Mouse (Mus musculus): ENCODE data around the gene Oasl2.
"Not testable (repeated sequence)": the region's sequence is repeated elsewhere in the genome, so short reads cannot be mapped to it uniquely, and the experiment has no call there.

Oasl2 gene

DNA sequence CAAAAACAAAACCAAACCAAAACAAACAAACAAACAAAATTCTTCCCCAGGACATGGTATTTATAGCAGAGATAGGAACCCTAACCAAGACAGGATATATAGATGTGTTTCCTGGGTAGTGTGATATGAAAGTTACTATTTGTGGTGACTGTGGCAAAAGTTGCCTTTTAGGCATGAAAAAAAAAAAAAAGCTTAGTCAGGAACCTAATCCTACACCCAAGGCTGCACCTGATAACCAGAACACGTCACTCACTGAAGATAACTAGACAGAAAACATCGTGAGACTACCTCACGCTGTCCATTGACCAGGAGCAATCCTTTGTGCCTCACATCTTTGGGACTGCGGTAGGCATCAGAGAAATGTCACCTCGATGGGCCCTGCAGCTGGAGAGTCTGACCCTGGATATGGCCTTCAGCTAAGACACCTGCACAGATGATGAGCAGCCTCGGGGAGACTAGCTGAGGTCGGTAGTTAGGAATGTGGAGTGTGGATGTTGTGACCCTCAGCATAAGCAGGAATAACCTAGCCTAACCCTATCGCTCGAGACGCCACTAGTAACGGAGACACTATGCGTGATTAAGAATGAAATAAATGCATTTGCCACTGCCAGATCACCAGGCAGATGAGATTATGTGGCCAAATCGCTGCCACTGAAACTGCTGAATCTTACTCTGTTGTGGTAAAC, at the start of gene Oasl2:
Gene Oasl2 (plus strand): TSS at position 249 of the 686 bp plus-strand sequence.
- peak; percentile 13 for DNase-seq (ENCODE audit: low read depth)

DNA sequence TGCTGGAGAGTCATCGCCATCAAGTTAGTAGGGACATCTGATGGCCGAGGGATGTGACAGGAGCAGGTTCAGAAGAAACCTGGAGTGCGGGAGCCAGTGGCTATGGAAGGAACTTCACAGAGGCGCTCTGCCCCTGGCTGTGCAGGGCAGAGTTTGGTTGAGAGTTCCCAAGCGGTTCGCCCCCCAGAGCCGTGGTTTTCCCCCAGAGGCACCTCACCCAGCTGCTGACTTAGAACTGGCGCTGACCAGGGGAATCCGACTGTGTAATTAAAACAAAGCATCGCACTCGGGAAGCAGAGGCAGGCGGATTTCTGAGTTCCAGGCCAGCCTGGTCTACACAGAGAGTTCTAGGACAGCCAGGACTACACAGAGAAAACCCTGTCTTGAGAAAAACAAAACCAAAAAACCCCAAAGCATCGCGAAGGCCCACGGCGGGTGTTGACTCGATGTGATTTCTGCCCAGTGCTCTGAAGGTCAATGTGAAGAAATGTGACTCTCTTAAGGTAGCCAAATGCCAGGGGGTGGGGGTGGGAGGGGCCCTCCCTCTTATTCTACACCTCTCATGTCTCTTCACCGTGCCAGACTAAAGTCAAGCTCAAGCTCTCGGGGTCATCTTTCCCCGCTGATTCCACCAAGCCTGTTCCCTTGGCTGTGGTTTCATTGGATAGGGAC, 45.0 kb upstream of the Oasl2 start:
- DNase-seq (ENCODE audit: low read depth), result no peak

DNA sequence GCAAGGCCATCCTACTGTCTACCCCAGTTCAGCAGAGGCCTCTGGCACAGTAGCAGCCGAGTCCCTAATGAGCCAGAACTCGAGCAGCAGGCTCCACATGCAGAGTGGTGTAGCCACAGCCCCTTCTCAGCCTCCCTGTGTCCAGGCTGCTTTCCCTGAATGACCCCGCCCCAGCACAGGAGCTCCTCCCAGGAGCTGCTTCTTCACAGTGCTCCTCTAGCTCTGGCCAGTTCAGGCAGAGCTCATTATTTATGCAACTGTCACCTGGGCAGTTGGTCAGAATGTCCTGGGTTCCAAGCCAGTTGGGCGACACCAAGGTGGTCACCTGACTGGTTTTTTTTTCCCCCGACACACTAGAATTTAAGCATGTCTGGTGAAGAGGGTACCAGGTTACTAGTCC, 43.4 kb upstream of the Oasl2 start, which contains the start of gene 4930519G04Rik:
Gene 4930519G04Rik (plus strand): TSS at position 301 of the 400 bp plus-strand sequence.
- DNase-seq (ENCODE audit: low read depth), result not testable (repeated sequence)

DNA sequence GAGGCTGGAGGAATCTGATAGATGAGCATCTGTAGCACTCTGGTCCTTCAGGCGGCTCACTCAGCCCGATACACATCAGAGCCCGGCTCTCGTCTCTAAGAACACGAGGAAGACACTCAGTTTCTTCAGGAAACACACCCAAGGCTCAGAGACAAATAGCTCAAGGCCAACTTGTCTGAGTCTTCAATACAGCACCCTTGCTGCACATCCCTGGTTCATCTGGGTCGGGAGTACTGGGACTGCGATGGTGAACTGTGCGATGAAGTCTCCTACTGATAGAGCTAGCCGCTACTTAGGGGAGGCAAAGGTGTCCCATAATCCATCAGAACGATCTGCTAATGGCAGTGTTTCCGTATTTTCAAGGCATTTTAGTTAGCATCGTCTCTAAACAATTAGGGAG, 38.2 kb upstream of the Oasl2 start, which contains the start of gene Gm9936:
Gene Gm9936 (minus strand): TSS at position 101 of the 400 bp plus-strand sequence.
- no peak for DNase-seq (ENCODE audit: low read depth)

DNA sequence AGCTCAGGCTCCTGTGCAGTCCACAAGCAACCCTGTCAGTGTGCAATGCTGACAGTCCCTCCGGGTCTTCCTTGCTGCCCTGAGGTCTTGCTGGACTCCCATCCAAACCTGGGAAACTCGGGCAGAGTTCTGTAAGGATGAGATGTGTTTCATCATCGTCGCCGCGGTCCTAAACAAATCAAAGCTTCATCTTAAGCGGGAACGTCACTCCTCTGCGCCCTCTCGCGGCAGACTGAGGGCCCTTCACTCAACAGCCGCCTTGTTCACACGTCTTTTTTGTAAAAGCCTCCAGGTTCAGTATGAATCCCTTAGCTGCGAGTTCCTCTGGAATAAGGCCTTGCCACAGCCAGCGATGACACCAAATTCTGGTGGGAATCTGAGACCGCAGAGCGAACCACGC, 37.5 kb upstream of the Oasl2 start:
- DNase-seq (ENCODE audit: low read depth), result peak; percentile 51

DNA sequence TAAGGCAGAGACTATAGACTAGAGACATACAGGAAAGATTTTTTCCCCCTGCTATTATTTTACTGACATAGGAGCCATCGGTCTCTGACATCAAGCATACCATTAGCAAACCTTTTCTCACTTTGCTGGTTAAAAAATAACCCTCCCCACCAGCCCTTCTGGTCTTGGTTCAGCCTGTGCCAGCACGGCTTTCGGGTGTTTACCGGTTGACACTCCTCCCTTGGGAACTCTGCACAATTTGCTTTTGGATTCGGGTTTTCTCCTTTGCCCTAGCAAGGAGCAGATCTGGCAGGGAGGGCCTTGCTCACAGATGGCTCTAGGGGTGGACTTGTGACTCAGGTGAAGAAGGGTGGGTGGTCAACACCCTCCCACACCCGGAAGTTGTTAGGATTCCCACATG, 35.0 kb upstream of the Oasl2 start:
- no peak for DNase-seq (ENCODE audit: low read depth)

DNA sequence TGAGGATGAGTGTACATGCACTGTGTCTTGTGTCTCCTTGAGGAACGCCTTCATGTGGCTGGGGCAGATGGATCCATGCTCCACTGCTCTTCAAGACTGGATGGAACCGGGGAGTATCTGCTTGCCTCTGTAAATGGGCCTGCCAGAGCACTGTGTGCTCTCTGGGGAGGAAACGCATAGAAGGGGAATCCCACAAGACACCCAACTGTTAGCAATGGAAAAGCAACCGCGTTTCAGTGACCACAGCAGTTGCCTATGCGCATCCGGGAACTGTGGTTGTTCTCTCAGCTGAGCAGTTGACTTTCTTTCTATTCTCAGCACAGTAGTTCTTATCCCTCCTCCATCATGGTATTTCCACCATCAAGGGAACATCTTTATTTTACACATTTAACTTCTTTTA, 31.9 kb upstream of the Oasl2 start:
- DNase-seq (ENCODE audit: low read depth), result no peak

DNA sequence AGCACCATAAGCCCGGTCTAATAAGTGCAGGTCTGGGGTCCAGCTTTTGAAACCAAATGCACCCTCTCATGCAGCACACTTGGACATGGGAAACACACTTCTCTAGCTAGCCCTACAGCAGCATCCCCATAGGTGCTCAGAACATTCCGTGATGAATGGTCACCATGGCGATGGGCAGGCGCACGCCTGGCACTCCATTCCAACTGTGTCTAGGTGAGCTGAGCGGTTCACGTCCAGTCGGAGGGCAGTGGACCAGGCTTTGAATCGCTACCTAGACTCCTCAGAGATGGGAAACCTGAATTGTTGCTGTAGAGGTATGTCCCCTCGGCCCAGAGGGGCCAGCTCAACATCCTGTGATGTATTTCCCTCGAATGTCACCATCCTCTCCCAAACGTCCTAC, 31.5 kb upstream of the Oasl2 start:
- DNase-seq (ENCODE audit: low read depth), result no peak

DNA sequence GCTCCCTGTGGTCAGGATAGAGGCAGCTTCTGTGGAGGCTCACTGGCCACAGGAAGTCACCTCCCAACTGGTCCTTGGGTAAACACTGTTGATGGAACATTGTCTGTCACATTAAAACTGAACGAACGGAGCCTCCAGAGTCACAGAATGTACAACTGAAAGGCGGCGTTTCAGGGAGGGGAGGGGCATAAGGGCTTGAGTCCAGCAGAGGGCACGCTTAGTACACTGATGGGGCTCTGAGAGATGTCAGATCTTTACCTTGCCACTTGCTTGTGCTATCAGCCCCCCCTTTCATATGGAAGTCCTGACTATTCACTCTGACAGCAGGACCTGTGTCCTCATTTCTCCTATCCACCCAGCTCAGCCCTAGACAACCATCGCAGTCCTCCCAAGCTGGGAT, 20.9 kb upstream of the Oasl2 start:
- no peak for DNase-seq (ENCODE audit: low read depth)

DNA sequence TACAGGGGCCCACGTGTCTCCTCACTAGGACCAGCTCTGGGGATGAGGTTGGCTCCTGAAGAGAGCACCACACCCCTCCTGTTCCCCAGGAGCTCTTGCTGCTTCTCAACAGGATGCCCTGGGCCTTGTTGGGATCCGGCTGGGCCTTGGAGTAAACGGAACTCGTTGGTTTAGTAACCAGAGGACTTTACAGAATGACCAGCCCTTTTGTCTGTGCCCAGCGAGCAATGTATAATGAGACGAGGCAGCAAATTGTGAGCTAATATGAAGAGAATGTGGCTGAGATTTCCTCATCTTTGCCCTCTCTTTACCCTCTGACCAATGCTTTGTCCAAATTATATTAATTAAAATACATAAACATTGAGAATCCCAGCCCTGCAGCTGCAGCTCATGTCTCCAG, 20.4 kb upstream of the Oasl2 start:
- no peak for DNase-seq (ENCODE audit: low read depth)

DNA sequence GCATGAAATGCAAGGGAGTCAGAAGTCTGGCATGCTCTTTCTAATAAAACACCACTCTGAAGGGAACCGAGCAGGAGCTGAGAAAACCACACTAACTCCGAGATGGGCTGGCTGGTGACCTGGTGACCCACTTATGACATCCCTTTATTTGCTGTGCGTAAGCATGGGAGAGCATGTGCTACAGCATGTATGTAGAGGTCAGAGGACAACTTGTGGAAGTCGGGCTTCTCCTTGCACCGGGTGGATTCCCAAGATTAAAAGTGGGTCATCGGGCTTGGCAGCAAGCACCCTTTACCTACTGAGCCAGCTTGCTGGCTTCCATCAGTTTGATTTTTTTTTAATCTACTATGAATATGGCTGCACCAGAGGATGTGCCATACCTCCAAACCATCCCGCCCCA, 19.2 kb upstream of the Oasl2 start:
- DNase-seq (ENCODE audit: low read depth), result no peak

DNA sequence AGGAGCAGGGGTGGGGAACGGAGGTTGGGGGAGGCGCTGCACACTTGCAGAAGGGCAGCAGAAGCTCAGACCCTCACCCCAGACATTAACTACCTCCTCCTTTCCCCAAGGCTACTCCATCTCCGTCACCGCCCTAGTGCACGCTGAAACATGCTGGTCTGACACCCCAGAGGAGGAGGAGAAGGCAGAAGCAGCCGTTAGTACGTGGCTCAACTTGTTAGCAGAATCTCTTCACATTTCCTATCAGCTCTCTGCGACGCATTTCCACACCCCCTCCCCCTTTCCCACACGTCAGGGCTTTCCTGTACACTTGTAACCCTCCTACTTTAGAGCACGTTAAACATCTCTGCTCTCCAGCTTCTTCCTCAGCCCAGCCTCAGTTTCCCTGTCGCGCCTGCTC, 17.3 kb upstream of the Oasl2 start:
- no peak for DNase-seq (ENCODE audit: low read depth)

DNA sequence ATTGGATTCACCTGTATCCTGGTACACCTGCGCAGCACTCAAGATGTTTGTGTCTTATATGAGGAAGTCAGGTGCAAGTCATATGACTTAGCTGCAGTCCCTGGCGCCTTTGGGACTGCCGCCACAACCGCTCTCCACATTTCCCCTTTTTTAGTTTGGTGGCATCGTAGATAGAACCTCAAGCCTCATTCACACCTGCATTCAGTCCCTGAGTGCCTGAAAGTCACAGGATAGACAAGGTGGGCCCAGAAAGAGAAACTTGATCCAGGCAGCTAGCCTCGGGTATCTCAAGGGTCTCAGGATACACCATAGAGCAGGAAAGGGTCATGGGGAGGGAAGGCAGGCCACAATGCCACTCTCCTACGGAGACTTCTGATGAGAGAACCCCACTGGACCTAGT, 14.4 kb upstream of the Oasl2 start:
- DNase-seq (ENCODE audit: low read depth), result not testable (repeated sequence)

DNA sequence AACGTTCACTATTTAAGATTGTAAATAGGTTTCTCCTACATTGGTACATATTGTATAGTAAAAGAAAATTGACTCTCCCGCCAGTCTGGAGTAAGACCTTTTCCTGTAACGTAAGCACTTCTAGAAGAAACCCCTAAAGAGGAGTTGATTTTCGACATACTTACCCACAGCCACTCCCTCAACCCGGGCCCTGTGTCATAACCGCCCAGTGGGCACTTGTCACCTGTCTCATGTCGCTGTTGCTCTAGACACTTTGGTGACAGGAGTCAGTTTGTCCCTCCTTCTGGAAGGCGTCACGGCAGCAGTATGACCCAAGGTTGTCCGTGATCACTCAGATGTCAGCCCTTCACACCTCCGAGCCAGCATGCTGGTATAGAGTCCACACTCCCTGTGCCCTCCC, 13.7 kb upstream of the Oasl2 start:
- DNase-seq (ENCODE audit: low read depth), result no peak

DNA sequence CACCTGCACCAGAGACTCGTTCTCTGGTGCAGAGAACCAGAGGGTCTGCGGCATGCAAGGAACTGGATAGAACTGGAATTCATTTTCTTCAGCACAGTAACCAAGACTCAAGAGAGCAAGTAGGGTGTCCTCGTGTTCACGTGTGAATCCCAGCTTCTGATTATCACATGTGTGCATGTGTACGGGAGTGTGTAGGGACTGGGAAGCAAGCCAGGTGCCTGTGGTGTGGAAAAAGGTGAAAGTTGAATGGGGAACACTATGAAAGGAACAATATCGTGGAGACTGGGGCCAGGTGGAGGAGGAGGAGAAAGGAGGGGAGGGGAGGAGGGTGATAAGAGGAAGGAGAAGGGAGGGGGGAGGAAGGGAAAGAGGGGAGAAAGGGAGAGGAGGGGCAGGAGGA, 9.9 kb upstream of the Oasl2 start:
- DNase-seq (ENCODE audit: low read depth), result no peak

DNA sequence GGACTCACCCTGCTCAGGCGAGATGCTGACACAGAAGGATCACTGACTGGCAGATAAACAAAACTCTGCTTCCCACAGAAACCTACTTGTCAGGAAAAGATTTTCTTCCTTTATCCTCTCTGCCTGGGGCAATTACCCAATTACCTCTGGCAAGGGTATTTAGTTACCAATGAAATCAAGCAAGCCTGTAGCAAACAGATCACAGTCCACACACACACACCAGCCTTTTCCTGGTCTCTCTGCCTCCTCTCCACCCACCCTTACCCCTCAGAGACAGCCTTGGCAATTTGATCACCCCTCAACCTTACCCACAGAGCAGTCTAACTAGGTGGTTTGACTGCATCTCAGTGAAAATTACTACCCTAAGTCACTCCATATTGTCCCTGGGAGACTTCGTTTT, 7.7 kb upstream of the Oasl2 start:
- no peak for DNase-seq (ENCODE audit: low read depth)

DNA sequence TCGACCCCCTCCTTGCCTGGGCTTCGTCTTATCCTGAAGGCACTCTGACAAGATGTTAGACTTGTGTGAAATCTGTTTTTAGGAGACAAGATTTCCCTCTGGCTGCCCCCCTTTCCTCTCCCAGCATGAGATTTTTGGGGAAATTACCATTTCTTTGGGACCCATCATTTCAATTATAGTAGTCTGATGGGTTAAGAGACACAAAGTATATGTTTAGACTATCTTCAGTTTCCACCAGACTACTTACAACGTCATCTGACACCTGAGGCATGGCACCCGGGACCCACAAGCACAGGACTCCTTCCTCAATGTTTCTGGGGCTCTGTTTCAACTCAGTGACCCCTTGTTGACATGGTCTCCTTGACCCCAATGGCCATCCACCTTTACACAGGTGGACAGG, 1.2 kb upstream of the Oasl2 start:
- DNase-seq (ENCODE audit: low read depth), result no peak

DNA sequence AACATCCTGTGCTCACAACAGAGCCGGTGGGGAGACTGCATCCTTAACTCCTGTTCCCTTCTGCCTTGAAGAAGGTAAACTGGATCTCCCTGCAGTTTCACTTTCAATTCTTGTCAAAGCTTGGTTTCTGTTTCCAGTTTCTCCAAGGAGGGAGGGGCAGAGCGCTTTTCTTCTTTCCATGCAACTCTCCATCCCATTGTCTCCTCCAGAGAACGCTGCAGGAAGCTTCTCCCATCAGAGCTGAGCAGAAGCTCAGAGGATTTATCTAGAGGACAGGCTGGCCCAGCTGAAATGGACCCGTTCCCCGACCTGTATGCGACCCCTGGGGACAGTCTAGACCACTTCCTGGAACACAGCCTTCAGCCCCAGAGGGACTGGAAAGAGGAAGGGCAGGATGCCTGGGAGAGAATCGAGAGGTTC, 648 bp downstream of the Oasl2 start:
- DNase-seq (ENCODE audit: low read depth), result no peak

DNA sequence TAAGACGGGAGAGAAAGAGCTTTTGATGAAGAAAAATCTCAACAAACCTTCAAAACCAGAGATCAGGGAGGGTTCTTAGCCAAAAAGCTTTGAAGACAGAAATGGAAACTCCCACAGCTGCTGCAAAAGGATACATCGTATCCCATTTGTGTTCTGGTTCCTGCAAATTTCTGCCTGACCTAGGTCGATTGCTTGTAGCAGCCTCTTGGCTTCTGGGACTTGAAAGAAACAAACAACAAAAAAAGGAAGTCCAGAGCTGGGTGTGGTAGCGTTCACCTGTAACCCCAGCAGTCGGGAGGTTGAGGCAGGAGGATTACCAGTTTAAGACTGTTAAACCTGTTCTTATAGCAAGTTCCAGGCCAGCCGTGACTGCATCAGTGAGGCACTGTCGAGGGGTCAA, 2.1 kb downstream of the Oasl2 start:
- DNase-seq (ENCODE audit: low read depth), result no peak

DNA sequence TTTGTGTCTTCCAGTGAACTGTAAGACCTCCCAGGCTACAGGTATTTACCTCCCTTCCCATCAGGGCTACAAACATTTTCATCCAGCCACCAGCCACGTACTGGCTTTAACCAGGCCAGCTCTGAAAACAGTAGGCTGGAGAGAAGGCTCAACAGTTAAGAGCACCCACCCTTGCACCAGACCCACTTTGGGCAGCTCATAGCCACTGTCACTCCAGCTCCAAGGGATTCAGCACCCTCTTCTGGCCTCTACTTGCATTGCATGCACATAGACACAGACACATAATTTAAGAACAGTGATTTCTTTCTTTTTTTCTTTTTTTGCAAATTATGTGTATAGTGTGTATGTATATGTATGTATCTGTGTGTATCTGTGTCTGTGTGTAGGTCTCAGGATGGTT, 5.7 kb downstream of the Oasl2 start:
- no peak for DNase-seq (ENCODE audit: low read depth)

DNA sequence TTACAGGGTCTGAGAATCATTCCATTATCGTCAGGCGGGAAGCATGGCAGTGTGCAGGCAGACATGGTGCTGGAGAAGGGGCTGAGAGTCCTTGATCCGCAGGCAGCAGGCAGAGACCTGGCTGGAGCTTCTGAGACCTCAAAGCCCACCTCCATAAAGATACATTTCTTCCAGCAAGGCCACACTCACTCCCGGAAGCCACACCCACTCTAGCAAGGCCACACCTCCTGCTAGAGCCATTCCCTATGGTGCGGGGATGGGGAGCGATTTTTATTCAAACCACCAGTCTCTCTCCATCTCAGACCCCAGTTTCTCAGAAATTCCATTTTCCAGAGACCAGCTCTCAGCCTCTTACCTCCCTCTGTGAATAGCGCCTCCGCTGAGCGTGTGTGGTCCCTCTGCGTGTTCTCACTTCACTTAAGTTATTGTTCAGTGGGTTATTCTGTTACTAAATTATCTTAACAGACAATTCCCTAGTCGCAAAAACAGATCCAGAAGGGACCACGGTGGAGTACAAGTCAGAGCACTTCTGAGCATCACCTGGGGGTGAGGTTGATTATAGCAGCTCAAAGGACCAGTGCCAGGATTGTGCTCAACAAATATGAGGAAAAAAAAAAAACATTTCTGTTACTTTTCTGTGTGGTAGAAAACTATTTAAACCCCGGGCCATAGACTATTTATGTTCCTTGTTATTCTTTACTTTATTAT, 12.0 kb downstream of the Oasl2 start:
- DNase-seq (ENCODE audit: low read depth), result no peak

DNA sequence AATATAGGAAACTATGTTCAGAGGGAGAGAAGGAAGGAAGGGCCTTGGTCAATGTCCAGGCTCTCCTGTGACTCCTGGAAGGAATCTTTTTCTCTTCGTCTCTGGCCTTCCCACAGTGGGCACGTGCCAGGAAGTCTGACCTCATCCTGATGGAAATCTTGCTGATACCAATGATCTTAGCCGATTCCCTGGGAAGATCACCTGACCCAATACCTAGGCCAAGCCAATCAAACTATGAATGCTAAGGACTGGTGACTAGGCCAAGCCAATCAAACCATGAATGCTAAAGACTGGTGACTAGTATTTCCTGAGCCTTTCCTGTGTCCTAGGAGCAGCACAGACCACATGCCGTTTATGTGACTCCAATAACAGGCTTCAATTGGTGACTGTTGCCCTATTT, 16.9 kb downstream of the Oasl2 start:
- DNase-seq (ENCODE audit: low read depth), result no peak

DNA sequence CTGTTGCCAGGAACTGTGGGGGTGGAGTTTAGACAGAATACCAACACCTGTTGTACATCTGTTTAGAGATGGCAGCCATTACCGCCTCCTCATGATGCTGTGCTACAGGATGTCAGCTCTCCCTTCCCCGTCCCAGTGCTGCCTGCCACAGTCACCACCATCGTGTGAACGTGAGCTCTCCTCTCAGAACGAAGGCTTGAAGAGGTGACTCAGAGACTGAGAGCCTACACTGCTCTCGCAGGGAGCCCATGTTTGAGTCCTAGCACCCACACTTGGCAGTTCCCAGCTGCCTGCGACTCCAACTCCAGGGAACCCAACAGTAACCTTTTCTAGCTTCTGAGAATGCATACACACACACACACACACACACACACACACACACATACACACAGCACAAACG, 18.1 kb downstream of the Oasl2 start:
- DNase-seq (ENCODE audit: low read depth), result no peak
